Mouse (Mus musculus): ENCODE data around the gene Oit1. TPM values are rescaled to one million over a fixed set of nuclear protein-coding genes. Genes with fewer than 3 reads are reported as not detected.

Oit1 gene
- total and polyA plus RNA-seq, 2 experiments from 2014 or later = not detected

DNA sequence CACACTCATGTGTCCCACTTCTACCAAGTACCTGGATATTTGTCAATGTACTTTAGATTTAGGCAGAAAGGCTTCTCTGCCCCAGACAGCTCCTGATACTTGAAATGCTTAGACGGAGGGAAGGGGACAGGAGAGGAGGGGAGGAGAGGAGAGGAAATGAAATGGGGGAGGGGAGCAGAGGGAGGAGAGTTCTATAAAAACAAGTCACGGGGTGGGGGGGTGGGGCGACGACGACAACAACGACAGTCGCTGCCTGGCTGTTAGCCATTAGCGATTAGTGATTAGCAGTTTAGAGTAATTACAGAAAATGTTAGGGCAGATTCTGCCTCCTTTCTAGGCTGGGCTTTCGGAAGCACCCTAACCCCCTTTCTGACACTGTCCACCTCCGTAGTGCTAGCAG is 75.9 kb downstream of the Oit1 start:
- no peaks in the 10 kb centered on the region for H3K36me3 ChIP-seq (ENCODE audit: insufficient read depth, low read length)
- TF ChIP-seq CTCF (IDR thresholded peaks at IDR 0.05) = no peak
- no peaks in the 10 kb centered on the region for H3K9me3 ChIP-seq (ENCODE audit: low read length)
- no peak overlapping the region for H3K9ac ChIP-seq (replicated peaks; ENCODE audit: low read length, poor library complexity, severe bottlenecking)
- H3K27ac ChIP-seq (ENCODE audit: low read depth, low read length) = no peak overlapping the region
- 32% methylated on average over 10 of the region's 10 CpGs for WGBS
- no peaks in the 10 kb centered on the region for H3K4me1 ChIP-seq (ENCODE audit: insufficient read depth, low read length)
- no peak overlapping the region for H3K4me2 ChIP-seq (ENCODE audit: low read depth, low read length, poor library complexity, severe bottlenecking)
- DNase-seq (ENCODE audit: low spot score) = no peak
- H3K27me3 ChIP-seq (ENCODE audit: insufficient read depth, low read length) = no peaks in the 10 kb centered on the region
- ATAC-seq (ENCODE audit: low FRiP score) = no peak
- H3K4me3 ChIP-seq (ENCODE audit: low read depth, low read length) = no peak overlapping the region

DNA sequence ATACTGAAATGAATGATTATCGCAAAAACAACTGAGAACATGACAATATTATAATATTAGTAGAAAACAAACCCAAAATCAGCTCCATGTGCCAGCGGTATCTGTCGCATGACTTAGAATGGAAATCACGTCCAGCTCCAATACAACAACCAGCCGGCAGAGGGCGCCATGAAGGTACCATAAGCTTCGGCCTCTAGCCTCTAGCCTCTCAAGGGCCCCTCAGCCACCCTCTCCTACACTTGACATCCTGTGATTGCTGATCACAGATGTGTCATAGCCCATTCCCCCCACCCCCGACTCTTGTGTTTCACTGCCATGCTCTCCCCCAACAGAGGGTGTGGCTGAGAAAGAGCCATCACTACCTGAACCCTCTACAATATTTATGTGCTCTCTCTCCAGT is 78.3 kb downstream of the Oit1 start:
- no peaks in the 10 kb centered on the region for H3K36me3 ChIP-seq (ENCODE audit: insufficient read depth, low read length)
- TF ChIP-seq CTCF (IDR thresholded peaks at IDR 0.05) = peak; percentile 60
- no peak overlapping the region for H3K27ac ChIP-seq (ENCODE audit: low read depth, low read length)
- no peaks in the 10 kb centered on the region for H3K27me3 ChIP-seq (ENCODE audit: insufficient read depth, low read length)
- H3K4me1 ChIP-seq (ENCODE audit: insufficient read depth, low read length) = no peaks in the 10 kb centered on the region
- no peak for ATAC-seq (ENCODE audit: low FRiP score)
- H3K9ac ChIP-seq (replicated peaks; ENCODE audit: low read length, poor library complexity, severe bottlenecking) = no peak overlapping the region
- DNase-seq (ENCODE audit: low spot score) = peak; percentile 22
- 34% methylated on average over 8 of the region's 8 CpGs for WGBS
- H3K4me2 ChIP-seq (ENCODE audit: low read depth, low read length, poor library complexity, severe bottlenecking) = no peak overlapping the region
- H3K4me3 ChIP-seq (ENCODE audit: low read depth, low read length) = no peak overlapping the region
- no peaks in the 10 kb centered on the region for H3K9me3 ChIP-seq (ENCODE audit: low read length)

Other genes starting within 250 kb of the Oit1 start
- 153 and 192 TPM in 2 replicates for gene Pdhb, start 205.7 kb downstream of the Oit1 start, total RNA-seq (2014; rRNA removed)
- 256 and 264 TPM in 2 replicates for gene Pdhb, start 205.7 kb downstream of the Oit1 start, polyA plus RNA-seq (2015; fragmentation: Nextera tagmentation; extraction: Ambion mirVana)
- 18.7 and 23.1 TPM in 2 replicates for gene Kctd6, start 164.6 kb downstream of the Oit1 start, total RNA-seq (2014; rRNA removed)
- 33.6 and 42.8 TPM in 2 replicates for gene Kctd6, start 164.6 kb downstream of the Oit1 start, polyA plus RNA-seq (2015; fragmentation: Nextera tagmentation; extraction: Ambion mirVana)
- 0.44 TPM in 1 of 2 replicates, not detected in the other for gene Acox2, start 119.4 kb downstream of the Oit1 start, total RNA-seq (2014; rRNA removed)
- 0.10 and 0.28 TPM in 2 replicates for gene Acox2, start 119.4 kb downstream of the Oit1 start, polyA plus RNA-seq (2015; fragmentation: Nextera tagmentation; extraction: Ambion mirVana)
- gene Fam107a, start 60.7 kb downstream of the Oit1 start, total RNA-seq (2014; rRNA removed) = 6.0 and 14.6 TPM in 2 replicates
- gene Fam107a, start 60.7 kb downstream of the Oit1 start, polyA plus RNA-seq (2015; fragmentation: Nextera tagmentation; extraction: Ambion mirVana) = 0.93 and 1.4 TPM in 2 replicates